Mouse (Mus musculus) heart, postnatal 4 days (tissue): ENCODE results near the gene Rrnad1. TPM values are rescaled to one million over a fixed set of nuclear protein-coding genes. Genes with fewer than 3 reads are reported as not detected.
A peak's percentile ranks its signal among the peaks of the same experiment; 100 is the strongest.

ENCODE experiments used
- DNase-seq: peaks from one replicate; pipeline ENCODE4 v3.0.0; 2021
- total RNA-seq, 2 experiments: library from RNA; stranded (reverse); gene quantifications; 2 replicates each; pipeline ENCODE4 v1.2.3; 2021

The Rrnad1 gene
- total RNA-seq: 1 to 10 TPM; 7.7 to 8.9 TPM

DNA sequence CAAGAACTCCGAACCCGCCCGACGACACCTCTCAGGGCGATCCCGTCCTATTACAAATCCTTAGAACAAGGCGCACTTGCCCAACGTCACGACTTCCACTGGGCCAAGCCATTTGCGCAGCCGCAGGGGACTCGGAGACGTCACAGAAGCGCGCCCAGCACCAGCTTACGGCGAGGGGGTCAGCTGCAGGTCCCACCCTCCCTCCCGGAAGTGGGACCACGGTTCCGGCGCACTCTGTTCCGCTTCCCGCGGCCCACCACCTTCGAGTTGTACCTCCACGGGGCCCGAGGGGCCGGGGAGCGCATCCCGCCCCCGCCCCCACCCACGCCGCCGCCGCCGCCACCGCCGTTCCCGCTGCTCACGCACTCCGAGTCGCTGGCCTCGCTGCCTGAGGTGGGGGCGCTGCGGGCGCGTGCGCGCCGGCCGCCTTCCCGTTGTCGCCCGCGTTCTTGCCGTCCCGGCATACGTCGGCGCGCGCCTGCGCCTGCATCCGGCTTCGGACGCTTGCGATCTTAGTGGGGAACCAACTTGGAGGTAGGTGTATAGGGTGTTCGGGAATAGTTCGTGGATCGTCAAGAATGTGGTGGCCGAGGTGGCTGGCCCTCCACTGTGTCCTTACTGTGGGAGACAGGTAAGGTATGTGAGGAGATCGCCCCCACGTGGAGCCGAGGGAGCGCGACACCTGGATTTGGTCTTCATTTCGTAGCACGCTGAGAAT is at the start of gene Rrnad1, which contains the start of gene Isg20l2:
TSS of gene Rrnad1 (minus strand) at position 640 of the 718 bp plus-strand sequence.
TSS of gene Isg20l2 (plus strand) at position 237 of the 718 bp plus-strand sequence.
- peak; percentile 97 for DNase-seq

DNA sequence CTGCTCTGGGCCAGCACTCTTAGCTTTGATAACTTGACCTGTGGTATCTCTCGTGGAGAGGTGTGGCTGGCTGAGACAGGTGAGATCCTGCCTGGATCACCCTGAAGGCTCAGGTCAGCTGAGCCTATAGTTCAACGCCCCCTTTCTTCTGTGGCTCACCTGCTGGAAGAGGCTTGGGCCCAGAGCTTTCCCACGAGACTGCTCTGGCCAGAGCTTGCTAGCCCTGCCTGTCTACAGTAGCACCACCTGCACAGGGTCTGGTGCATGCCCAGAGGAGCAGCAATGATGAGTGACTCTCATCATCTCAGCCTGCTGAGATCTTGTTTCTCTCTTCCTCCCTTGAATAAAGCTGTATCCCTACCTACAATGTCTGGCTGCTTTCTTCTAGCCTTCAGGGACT is 49.6 kb upstream of the Rrnad1 start:
- DNase-seq: no peak

DNA sequence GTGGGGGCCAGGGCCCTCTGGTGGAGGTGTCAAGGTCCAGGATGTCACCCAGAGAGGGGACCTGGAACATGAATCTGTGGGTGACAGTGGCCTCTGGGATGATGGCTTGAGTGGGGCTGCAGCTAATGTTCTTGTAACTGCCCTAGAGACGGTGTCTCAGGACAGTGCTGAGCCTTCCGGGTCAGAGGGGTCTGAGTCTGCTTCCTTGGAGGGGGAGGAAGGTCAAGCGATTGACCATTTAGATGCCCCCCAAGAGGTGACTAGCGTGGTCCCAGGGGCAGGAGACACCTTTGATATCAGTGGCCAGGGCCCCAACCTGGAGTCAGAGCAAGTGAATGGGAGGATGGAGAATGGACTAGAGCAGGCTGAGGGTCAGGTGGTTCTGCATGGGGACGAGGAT is 49.0 kb upstream of the Rrnad1 start:
- no peak for DNase-seq

DNA sequence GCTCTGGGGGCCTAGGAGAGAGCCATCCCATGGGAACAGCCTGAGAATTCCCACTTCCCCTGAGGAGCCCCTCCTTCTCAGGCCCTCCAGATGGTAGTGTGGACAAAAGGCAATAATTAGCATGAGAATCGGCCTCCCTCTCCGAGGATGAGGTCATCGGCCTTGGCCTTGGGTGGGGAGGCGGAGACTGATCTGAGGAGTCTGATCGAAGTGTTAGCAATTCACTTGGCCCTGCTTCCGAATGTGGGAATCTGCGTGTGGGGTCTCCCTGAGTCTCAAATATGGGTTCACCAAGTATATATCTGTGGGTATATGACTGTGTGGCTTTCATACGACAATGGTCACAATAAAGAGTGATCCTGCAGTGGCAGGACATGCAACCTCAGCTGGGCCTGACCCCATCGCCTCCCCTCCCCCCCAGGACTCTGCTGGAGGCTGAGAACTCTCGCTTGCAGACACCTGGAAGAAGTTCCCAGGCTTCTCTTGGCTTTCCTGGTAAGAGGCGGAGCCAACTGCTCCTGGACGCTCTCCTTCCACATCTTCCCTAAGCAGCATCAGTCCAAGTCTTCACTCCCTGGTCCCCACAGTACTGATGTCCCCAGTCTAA is 44.0 kb upstream of the Rrnad1 start:
- DNase-seq: peak; percentile 66

DNA sequence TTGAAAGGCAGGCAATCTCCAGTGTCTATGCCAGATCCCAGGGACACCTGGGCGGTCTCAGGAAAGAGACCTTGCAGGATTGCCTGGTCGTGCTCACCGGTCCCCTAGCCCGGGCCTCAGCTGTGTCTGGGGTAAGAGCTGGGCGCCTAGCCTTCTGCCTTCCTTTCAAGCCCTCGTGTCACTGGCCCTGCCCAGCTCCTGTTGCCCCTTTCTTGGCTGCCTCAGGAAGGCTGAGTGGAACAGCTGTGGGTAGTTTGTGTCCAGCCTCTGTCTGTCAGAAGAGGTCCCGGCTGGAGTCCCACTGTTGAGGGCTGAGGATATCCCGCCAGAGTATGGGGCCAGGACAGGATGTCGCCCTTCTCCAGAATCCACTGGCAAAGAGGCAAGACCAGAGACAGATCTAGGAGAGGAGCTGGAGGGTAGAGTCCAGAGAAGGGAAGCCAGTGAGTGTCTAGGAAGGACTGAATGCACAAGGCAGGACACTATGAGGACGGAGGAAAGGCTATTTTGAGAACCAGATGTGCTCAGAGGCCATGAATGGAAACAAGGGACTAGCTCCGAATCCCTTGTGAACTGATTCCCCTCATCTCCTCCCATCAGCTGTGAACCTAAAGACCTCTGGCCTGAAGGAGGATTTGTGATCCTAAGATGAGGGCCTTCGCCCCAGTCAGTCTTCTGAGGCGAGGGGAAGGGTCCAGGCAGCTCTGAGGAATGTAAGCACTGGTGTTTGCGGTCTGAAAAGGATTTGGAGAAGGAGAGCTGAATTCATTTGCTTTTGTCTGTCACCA is 43.3 kb upstream of the Rrnad1 start:
- no peak for DNase-seq

DNA sequence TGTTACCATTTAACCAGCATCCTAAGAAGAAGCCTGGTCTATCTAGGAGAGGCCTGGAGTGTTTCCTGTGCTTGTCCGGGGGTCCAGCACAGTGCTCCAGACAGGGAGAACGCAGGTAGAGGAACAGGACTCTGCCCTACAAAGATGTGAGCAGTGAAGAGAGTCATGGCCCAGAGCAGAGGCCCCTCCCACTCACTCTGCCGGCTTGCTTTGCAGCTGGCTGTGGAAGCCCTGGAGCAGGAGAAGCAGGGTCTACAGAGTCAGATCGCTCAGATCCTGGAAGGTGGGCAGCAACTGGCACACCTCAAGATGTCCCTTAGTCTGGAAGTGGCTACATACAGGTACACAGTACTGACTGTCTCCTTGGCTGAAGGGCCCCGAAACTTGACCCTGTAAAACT is 42.3 kb upstream of the Rrnad1 start:
- no peak for DNase-seq

DNA sequence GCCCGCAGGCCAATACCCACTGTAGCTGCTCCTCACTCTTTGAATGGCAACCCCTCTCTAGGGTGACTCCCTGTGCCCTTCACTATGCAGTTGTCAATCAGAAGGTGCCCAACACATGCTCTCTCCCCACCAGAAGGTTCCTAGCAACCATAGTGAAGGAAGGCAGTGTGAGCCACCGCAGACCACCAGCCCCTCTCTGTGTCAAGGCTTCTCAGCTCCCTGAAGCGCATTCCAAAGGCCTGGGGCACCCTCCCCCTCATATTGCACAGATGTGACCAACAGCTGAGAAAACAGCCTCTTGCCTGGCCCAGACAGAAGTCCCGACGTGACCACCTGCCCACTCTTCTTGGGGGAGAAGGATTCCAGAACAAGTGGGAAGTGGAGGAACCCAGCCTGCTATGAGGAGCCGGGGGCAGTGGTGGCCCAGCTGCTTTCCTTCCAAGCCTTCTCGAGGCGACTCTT is 41.7 kb upstream of the Rrnad1 start:
- no peak for DNase-seq

DNA sequence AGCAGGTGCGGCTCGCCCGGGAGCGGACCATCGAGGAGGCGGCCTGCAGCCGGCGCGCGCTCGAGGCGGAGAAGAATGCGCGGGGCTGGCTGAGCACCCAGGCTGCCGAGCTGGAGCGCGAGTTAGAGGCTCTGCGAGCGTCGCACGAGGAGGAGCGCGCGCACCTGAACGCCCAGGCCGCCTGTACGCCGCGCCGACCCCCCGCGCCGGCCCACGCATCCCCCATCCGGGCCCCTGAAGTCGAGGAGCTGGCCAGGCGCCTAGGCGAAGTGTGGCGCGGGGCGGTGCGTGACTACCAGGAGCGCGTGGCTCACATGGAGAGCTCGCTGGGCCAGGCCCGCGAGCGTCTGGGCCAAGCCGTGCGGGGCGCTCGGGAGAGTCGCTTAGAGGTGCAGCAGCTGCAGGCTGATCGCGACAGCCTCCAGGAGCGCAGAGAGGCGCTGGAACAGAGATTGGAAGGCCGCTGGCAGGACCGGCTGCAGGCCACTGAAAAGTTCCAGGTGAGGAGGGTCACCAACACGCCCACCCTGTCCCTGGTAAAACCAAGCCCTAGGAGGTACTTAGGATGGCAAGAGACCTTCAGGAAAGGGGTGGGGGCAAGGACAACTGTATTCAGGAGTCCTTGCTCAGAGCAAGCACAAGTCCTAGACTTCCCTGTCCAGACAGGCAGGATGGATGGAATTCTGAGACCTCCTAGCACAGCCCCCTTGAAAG is 41.1 kb upstream of the Rrnad1 start:
- no peak for DNase-seq

DNA sequence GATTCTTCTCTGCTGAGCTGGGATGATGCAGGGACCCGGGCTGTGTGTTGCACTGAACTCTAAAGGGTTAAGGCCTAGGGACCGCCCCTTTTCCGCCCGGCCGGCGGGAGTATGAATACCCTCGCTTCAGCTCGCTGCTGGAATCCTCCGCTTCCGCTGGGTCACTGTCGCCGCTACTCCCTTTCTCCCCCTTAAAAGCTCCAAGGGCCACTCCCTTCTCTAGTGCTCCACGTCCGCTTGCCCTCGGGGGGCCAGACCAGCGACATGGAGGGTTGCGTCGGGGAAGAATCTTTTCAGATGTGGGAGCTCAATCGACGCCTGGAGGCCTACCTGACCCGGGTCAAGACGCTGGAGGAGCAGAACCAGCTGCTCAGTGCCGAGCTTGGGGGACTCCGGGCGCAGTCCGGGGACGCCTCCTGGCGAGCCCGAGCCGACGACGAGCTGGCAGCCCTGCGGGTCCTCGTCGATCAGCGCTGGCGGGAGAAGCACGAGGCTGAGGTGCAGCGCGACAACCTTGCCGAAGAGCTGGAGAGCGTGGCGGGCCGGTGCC is 40.5 kb upstream of the Rrnad1 start, which contains the start of gene Nes:
TSS of gene Nes (plus strand) at position 140 of the 550 bp plus-strand sequence.
- peak; percentile 86 for DNase-seq

DNA sequence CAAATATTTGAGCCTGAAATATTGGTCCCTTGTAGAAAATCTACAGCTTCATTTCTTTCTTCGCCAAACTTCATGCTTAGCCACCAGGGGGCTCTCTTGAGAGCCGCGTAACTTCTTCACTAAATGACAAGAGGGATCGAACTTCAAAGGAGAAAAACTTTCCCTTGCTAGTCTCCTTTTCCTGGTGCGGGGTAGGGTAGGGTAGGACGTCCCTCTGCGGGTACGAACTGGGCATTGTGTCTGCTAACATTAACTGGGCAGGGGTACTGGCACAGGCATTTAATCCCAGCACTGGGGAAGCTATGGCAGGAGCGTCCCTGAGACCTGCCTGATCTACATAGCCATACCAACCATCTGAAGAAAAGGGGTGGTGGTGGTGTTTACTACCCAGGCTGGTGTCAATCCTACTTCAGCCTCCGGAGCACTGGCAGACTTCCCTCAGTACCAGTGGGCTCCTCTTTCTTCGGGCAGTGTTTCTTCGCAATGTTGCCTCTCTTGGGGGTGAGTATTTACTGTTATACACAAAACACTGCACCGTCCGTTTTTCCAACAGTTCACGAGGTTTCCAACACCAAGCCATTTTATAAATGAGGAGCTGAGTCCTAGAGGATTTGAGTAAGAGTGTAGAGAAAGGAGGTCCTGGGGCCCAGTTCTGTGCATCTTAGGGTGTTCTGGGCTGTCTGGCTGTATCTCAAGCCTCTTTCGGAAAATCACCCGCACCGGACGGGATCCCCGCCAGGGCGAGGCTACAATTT is 39.8 kb upstream of the Rrnad1 start:
- peak; percentile 74 for DNase-seq

DNA sequence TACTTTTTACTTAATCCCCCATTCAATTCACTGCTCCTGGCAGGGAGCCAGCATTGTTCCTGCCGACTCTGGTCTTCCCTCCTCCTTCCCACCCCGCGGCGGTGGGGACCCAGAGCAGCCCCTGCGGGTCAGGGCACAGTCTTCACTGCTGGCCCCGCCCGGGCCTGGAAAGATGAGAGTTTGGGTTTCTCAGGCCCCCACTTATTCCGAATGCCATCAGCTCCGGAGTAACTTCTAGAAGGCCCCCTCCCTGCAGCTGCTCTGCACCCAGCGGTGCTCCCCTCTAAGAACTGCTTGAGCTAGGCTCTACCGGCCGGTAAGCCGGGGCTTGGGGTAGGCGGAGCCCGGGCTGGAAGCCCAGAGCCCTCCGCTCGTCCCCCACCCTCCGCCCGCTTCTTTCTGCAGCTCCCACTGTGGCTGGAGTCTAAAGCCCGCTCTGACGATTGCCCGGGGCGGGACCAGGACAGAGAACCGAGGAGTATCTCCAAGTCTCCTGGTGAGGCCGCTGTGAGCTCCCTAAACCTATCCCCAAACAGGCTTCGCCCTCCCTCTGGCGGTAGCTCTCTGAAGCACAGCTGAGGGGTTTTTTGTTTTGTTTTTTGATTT is 30.2 kb upstream of the Rrnad1 start:
- DNase-seq: peak; percentile 94

DNA sequence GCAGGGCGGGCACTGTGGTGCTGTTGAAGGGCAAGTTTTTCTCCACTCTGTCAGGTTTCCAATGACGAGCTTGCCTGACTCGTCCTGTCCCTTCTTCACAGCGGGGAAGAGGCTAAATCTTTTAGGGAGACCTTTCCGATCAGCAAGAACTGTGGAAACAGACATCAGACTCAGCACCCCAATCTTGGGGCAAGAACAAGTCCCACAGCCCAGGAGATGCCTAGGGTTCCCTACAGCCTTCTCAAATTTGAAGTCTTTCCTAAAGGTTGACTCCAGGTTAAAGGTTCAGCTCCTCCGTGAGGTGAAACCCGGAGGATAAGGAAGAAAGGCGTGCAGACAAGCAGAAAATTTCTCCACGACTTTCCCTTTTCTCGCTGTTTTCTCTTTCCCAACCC is 29.7 kb upstream of the Rrnad1 start:
- DNase-seq: no peak

DNA sequence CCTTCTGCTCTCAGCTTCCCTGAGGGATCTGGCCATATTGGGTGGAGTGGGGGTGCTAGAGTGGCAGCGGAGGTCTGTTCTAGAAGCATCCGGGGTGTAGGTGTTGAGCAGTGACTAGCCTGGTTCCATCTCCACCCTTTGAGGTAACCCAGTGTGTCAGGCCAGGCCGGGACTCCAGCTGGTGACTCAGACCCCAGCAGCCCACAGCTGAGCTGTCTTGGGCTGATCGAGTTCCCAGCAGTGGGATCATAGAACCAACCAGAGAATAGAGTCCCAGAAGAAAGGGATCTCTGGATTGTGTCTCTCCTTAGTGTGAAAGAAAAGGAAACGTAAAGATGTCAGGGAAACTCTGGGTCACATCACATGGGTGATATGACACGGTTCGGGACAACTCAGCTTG is 28.9 kb upstream of the Rrnad1 start:
- DNase-seq: no peak

DNA sequence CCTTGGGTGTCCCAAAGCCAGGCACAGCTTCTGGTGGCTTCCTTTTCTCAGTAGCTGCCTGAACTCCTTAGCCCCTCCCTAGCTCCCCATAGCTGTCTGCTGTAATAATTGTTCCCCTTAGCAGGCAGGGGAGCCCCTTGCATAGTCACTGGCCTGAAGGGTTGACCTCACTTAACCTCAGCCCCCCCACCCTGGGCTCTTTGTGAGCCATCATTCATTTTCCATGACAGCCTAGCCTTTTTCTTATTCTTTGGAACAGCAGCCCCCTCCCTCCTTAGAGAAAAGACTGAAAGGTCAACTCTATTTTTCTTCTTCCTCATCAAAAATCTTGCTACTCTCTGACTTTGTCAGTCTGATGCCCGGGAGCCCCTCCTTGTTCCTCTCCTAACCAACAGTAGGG is 28.4 kb upstream of the Rrnad1 start:
- no peak for DNase-seq

DNA sequence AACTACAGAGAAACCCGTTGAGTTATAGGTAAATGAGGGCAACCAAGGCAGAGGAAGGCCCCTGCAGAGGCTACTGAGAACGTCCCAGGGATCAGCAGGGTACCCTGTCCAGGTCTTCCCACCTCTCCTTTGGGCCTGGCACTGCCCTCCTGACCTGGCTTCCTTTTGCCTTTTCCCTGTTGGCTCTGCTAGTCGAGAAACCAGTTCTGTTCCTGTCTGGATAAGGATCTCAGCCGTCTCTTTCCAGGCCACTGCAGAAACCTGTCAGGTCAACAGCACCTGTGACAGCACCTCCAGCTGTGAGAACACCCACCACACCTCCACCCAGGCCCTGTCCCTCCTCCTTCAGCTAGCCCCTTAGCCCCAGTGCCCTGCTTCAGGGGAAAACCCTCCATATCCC is 28.0 kb upstream of the Rrnad1 start:
- DNase-seq: no peak

DNA sequence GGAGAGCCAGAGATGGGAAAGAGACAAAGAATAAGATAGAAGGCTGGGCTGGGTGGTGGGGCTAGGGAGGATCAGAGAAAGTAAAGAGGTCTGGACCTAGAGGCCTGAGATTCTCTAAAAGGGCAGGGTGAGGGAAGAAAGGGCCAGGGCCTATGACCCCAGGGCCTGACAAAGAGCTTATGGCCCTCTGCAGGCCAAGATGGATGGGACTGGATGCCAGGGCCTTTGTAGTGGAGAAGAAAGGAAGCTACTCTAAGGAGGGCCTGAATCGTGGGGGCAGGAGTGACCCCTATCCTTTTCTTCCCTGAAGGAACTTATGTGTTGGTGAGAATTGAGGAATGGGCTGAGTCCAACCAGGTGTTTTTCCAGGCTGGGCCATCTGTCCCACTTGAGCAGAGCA is 27.5 kb upstream of the Rrnad1 start:
- no peak for DNase-seq

DNA sequence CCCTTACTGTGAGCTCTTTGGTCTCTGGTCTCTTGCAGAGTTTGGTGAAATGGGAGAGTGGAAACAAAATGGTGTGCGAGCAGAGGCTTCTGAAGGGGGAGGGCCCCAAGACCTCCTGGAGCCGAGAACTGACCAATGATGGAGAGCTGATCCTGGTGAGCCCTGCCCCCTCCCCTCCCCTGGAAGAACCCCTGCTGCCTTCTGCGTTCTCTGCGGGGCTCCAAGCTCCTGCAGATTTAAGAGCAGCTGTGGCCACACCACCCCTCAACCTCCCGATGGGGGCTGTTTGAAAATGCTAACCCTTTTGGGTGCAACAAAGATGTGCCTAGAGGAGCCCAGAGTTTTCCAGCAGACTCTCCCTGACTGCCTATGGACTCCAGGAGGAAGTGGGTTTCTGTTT is 21.9 kb upstream of the Rrnad1 start:
- DNase-seq: peak; percentile 24

DNA sequence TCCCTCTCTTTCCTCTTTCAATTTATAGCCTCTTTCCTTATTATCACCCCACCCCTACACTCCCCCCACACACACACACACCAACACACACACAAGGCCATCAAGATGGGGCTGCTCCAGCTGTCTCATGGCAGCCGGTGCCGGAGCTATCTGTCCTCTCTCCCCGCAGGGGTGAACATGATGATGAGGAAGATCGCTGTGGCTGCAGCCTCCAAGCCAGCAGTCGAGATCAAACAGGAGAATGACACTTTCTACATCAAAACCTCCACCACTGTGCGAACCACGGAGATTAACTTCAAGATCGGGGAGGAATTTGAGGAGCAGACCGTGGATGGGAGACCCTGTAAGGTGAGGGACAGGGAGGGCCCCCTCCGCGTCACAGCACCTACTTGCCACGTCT is 21.4 kb upstream of the Rrnad1 start:
- DNase-seq: no peak

DNA sequence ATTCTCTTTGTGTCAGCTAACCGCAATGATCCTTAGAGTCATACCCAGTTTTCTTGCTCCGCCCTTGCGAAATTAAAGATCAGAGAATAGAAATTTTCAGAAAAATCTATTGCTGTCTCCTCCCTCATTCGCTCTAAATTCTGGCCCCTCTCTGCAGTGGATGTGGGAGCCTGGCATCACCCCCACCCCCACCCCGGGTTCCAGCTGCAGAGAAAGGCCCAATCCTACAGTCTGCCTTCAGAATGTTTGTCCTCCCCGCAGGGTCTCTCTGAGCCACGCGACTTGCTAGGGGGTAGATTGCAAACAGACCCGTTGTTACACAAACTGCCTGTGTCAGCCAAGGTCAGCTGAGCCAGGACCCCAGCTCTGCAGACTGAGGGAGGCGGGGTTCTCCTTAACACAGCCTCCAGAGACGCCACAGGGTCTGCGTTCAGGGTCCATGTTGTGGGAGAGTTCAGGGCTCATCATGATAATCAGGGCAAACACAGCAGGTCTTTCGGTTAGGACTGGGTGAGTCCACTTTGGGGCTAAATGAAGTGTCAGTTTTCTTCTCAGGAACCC is 19.5 kb upstream of the Rrnad1 start:
- no peak for DNase-seq

DNA sequence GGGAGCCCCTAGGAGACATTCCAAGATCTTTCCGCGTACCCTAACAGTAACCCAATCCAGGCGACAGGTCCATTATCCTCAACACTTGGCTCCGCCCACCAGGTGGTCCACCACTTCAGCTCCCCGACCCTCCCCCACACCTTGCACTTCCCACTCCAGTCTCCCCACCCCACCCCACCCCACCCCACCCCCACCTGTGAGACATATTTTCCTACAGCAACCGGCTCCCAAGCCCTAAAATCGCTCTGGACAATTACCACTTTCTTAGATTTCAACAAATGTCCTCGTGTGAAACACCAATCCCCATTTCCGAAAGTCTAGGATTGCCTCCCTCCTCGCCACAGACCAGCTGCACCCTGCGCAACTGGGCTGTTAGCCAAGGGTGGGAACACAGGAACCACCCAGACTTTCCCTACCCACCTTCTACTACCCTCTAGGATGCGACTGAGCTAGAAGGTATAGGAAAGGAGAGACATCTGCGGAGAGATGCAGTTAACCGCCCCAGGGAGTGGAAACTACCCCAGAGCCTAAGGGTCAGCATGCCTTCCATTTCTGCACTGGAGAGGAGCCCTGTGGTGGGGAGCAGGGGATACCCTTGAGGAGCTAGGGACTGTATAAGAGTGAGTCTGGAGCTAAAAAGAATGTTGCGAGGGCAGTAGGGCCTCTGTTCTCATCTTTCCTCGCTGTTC is 18.9 kb upstream of the Rrnad1 start:
- DNase-seq: no peak
